Mouse (Mus musculus) midbrain, embryonic 14.5 days (tissue): ENCODE results near the gene Gm7075. TPM values are rescaled to one million over a fixed set of nuclear protein-coding genes. Genes with fewer than 3 reads are reported as not detected.
"Not testable (repeated sequence)": the region's sequence is repeated elsewhere in the genome, so short reads cannot be mapped to it uniquely, and the experiment has no call there.

Experiments
- ATAC-seq: fragments of 200-750 bp; cut with Nextera tagmentation; 2 replicates; pipeline ENCODE4 v1.8.0; 2017; ENCODE audit warnings: moderate number of reproducible peaks, moderate library complexity; ENCODE audit not compliant: low FRiP score, low TSS enrichment
- DNase-seq: peaks from one replicate; pipeline ENCODE4 v3.0.0-alpha.2; 2015
- H3K27ac ChIP-seq: fragments of 300-500 bp; sonication (generic); replicated peaks from 2 replicates; pipeline ENCODE4 v1.5.1; 2014; ENCODE audit warnings: mild to moderate bottlenecking, low read depth, low read length, moderate library complexity
- H3K27me3 ChIP-seq: fragments of 300-500 bp; sonication (generic); 2 replicates; pipeline ENCODE4 v1.6.1; 2014; ENCODE audit warnings: low read length, control low read depth, mixed read lengths; ENCODE audit not compliant: control insufficient read depth, insufficient read depth
- H3K36me3 ChIP-seq: fragments of 300-500 bp; sonication (generic); 2 replicates; pipeline ENCODE4 v1.6.1; 2014; ENCODE audit warnings: low read length, control low read depth; ENCODE audit not compliant: control insufficient read depth, insufficient read depth
- H3K4me1 ChIP-seq: fragments of 300-500 bp; sonication (generic); 2 replicates; pipeline ENCODE4 v1.6.1; 2014; ENCODE audit warnings: mild to moderate bottlenecking, antibody characterized with exemption, low read length, control low read depth; ENCODE audit not compliant: control insufficient read depth, insufficient read depth
- H3K4me2 ChIP-seq: fragments of 300-500 bp; sonication (generic); 2 replicates; pipeline ENCODE4 v1.6.1; 2014; ENCODE audit warnings: mild to moderate bottlenecking, low read length, moderate library complexity
- H3K4me3 ChIP-seq: fragments of 300-500 bp; sonication (generic); replicated peaks from 2 replicates; pipeline ENCODE4 v1.5.1; 2014; ENCODE audit warnings: low read depth, low read length
- H3K9ac ChIP-seq: fragments of 300-500 bp; sonication (generic); replicated peaks from 2 replicates; pipeline ENCODE4 v1.6.1; 2014; ENCODE audit warnings: mild to moderate bottlenecking, low read length, moderate library complexity
- H3K9me3 ChIP-seq: fragments of 300-500 bp; sonication (generic); 2 replicates; pipeline ENCODE4 v1.6.1; 2016; ENCODE audit warnings: low read length, control low read depth, mixed read lengths; ENCODE audit not compliant: control insufficient read depth
- WGBS: fragments of 180-500 bp; shearing (Covaris S2); extraction: QIAGEN DNeasy Blood & Tissue Kit; methylation state at CpG from one replicate; pipeline ENCODE4 v1.1.7; 2014; 5-methylcytosine and 5-hydroxymethylcytosine counted together
- polyA plus RNA-seq: library from polyadenylated mRNA; unstranded; fragments of >200 nt; fragmentation: Nextera tagmentation; extraction: Ambion mirVana; gene quantifications from 2 replicates; pipeline ENCODE4 v1.2.1, GENCODE M21; 2014

The Gm7075 gene
- polyA plus RNA-seq, 1 experiment from 2014 or later: not detected

DNA sequence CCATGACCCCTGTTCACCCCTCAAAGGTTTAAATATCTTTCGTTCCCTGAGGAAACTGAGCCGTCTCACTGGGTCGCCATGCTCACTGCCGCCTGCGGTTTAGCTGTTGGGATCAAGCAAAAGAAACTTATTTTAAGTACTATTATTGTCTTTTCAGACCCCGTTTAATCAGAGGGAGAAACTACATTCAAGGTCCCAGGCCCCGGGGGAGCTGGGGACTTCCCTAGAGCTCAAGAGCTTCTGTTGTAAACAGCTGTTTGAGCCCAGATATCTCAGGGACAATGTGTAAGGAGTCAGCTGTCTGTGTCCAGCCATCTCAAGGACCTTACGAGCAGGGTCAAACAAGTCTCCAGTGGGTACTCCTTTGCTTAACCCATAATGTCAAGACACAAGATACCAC lies 5.6 kb upstream of the Gm7075 start:
- Histone ChIP-seq H3K36me3 (no peaks in the 10 kb centered on the region), H3K9ac (no peak overlapping the region), H3K27ac (no peak overlapping the region), H3K4me3 (no peak overlapping the region), H3K4me2 (no peak overlapping the region), H3K4me1 (no peaks in the 10 kb centered on the region), H3K9me3 (no peaks in the 10 kb centered on the region), H3K27me3 (no peaks in the 10 kb centered on the region)
- 86% methylated on average over 8 of the region's 8 CpGs for WGBS
- DNase-seq (no peak), ATAC-seq (no peak)

DNA sequence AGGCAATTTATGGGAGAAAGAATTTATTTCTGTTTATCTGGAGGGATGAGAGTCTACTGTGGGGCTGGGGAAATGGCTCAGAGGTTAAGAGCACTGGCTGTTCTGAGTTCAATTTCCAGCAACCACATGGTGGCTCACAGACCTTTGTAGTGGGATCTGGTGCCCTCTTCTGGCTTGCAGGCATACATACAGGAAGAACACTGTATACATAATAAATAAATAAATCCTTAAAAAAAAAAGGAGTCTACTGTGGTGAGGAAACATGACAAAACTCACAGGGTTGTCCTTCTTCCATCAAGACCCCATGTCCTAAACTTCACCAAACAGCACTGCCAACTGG lies 2.9 kb upstream of the Gm7075 start:
- DNase-seq (peak; percentile 32), ATAC-seq (no peak)
- Histone ChIP-seq H3K36me3 (no peaks in the 10 kb centered on the region), H3K4me2 (no peak overlapping the region), H3K4me3 (no peak overlapping the region), H3K27ac (no peak overlapping the region), H3K9me3 (no peaks in the 10 kb centered on the region), H3K9ac (no peak overlapping the region), H3K4me1 (no peaks in the 10 kb centered on the region), H3K27me3 (no peaks in the 10 kb centered on the region)

GRCm38 (mm10) chr10:63423591-63424474 lies 2.2 kb upstream of the Gm7075 start:
- no peak overlapping the region for H3K4me3 ChIP-seq

DNA sequence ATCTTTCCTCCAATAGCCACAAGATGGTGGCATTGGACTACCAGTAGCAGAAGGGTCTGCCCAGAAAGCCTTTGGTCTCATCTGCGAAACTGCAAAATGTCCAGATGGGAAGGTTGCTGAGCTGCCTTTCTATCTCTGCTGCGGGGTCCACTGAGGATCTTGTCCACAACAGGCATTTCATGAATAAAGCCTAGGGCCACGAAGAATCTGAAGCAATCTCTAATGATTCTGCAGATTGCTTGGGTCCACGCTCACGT lies 1.1 kb upstream of the Gm7075 start:
- H3K4me2 ChIP-seq: no peak overlapping the region
- no peaks in the 10 kb centered on the region for H3K36me3 ChIP-seq
- no peak overlapping the region for H3K4me3 ChIP-seq
- DNase-seq (peak; percentile 57), ATAC-seq (no peak)
- no peaks in the 10 kb centered on the region for H3K9me3 ChIP-seq
- H3K4me1 ChIP-seq: no peaks in the 10 kb centered on the region
- H3K27me3 ChIP-seq: no peaks in the 10 kb centered on the region
- 86% methylated on average over 5 of the region's 5 CpGs for WGBS
- H3K27ac ChIP-seq: no peak overlapping the region
- H3K9ac ChIP-seq: no peak overlapping the region

More at GRCm38 (mm10) chr10:63423591-63424474, 2.2 kb upstream of the Gm7075 start:
- no peak overlapping the region for H3K27ac ChIP-seq
- no peaks in the 10 kb centered on the region for H3K36me3 ChIP-seq
- WGBS: 91% methylated on average over 9 of the region's 9 CpGs
- DNase-seq: no peak
- no peak overlapping the region for H3K4me2 ChIP-seq
- no peaks in the 10 kb centered on the region for H3K9me3 ChIP-seq
- no peaks in the 10 kb centered on the region for H3K4me1 ChIP-seq
- H3K9ac ChIP-seq: no peak overlapping the region
- no peak for ATAC-seq
- H3K27me3 ChIP-seq: no peaks in the 10 kb centered on the region

GRCm38 (mm10) chr10:63417061-63417460 lies 4.5 kb downstream of the Gm7075 start:
- 69% methylated on average over 5 of the region's 5 CpGs for WGBS
- Histone ChIP-seq H3K9me3 (no peaks in the 10 kb centered on the region), H3K4me1 (no peaks in the 10 kb centered on the region), H3K9ac (no peak overlapping the region), H3K27ac (no peak overlapping the region), H3K27me3 (no peaks in the 10 kb centered on the region), H3K36me3 (no peaks in the 10 kb centered on the region), H3K4me3 (no peak overlapping the region), H3K4me2 (no peak overlapping the region)
- no peak for ATAC-seq
- DNase-seq: no peak

- H3K4me3 ChIP-seq: no peak overlapping the region
- no peak overlapping the region for H3K9ac ChIP-seq
- no peak overlapping the region for H3K27ac ChIP-seq
- H3K9me3 ChIP-seq: no peaks in the 10 kb centered on the region
- H3K27me3 ChIP-seq: no peaks in the 10 kb centered on the region
- no peaks in the 10 kb centered on the region for H3K36me3 ChIP-seq
- DNase-seq: no peak
- H3K4me1 ChIP-seq: no peaks in the 10 kb centered on the region
- no peak for ATAC-seq
- no peak overlapping the region for H3K4me2 ChIP-seq
- WGBS: 71% methylated on average over 7 of the region's 7 CpGs
These were observed 5.7 kb downstream of the Gm7075 start for GRCm38 (mm10) chr10:63415850-63416249.

DNA sequence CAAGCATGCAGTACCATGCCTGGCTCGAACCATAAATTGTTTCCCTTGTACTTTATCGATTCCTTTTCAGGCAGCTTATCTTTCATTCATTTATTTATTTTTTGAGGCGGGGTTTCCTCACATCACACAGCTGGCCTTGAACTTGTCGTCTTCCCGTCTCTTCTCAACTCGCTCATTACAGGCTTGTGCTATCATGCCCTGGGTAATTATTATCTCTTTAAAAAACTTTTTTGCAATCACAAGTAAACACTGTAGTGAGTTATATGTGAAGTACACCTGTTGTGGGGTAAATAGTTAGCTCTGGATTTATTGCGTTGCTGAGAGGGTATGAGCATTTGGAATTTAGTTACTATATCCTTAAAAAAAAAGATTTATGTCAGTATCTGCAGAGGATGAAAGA lies 6.3 kb downstream of the Gm7075 start:
- Histone ChIP-seq H3K9ac (no peak overlapping the region), H3K27ac (no peak overlapping the region), H3K27me3 (no peaks in the 10 kb centered on the region), H3K4me1 (no peaks in the 10 kb centered on the region), H3K4me2 (no peak overlapping the region), H3K4me3 (no peak overlapping the region), H3K9me3 (no peaks in the 10 kb centered on the region), H3K36me3 (no peaks in the 10 kb centered on the region)
- ATAC-seq (no peak), DNase-seq (no peak)
- WGBS: 86% methylated on average over 7 of the region's 7 CpGs

- no peak for ATAC-seq
These were observed 8.8 kb downstream of the Gm7075 start for GRCm38 (mm10) chr10:63412756-63413155.

GRCm38 (mm10) chr10:63411674-63412073 lies 9.9 kb downstream of the Gm7075 start:
- H3K4me1 ChIP-seq, H3K9me3 ChIP-seq, H3K4me3 ChIP-seq, DNase-seq, H3K27me3 ChIP-seq, H3K36me3 ChIP-seq, H3K9ac ChIP-seq, H3K27ac ChIP-seq, H3K4me2 ChIP-seq, ATAC-seq: not testable (repeated sequence)
- 95% methylated on average over 6 of the region's 7 CpGs for WGBS

More at GRCm38 (mm10) chr10:63412756-63413155, 8.8 kb downstream of the Gm7075 start:
- H3K4me2 ChIP-seq: no peak overlapping the region
- H3K9me3 ChIP-seq: no peaks in the 10 kb centered on the region
- H3K4me3 ChIP-seq: no peak overlapping the region
- no peak overlapping the region for H3K27ac ChIP-seq
- no peak for DNase-seq
- H3K4me1 ChIP-seq: no peaks in the 10 kb centered on the region
- no peak overlapping the region for H3K9ac ChIP-seq
- H3K27me3 ChIP-seq: no peaks in the 10 kb centered on the region
- WGBS: 90% methylated on average over 17 of the region's 17 CpGs
- no peaks in the 10 kb centered on the region for H3K36me3 ChIP-seq
